Mouse (Mus musculus) layer of hippocampus, adult 11-12 months (tissue): Measurements from ENCODE around the gene Chd2.
A peak's percentile ranks its signal among the peaks of the same experiment; 100 is the strongest.

Source experiments
- DNase-seq: peaks from one replicate; pipeline ENCODE4 v3.0.0; 2022; ENCODE audit warnings: low spot score

The Chd2 gene

GRCm38 (mm10) chr7:73561492-73562055 is 19.9 kb upstream of the Chd2 start:
- no peak for DNase-seq

GRCm38 (mm10) chr7:73560811-73561210 is 19.2 kb upstream of the Chd2 start:
- DNase-seq = no peak

DNA sequence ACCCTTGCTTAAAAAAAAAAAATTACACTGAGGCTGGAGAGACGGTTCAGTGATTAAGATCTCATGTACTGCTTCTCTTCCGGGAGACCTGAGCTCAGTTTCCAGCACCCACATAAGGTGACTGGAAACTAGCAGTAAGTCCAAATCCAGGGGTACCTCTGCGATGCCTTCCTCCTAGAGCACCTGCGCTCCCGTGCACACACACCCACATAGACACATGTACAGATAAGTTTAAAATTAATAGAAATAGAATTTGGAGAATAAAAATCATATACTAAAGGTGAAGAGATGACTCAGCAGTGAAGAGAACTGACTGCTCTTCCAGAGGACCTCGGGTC is 18.2 kb upstream of the Chd2 start:
- DNase-seq = no peak

- no peak for DNase-seq
Observed at GRCm38 (mm10) chr7:73559170-73559852, 17.7 kb upstream of the Chd2 start.

GRCm38 (mm10) chr7:73558293-73559169 is 16.9 kb upstream of the Chd2 start:
- DNase-seq = peak; percentile 100

GRCm38 (mm10) chr7:73557671-73558265 is 16.1 kb upstream of the Chd2 start:
- peak; percentile 46 for DNase-seq

DNA sequence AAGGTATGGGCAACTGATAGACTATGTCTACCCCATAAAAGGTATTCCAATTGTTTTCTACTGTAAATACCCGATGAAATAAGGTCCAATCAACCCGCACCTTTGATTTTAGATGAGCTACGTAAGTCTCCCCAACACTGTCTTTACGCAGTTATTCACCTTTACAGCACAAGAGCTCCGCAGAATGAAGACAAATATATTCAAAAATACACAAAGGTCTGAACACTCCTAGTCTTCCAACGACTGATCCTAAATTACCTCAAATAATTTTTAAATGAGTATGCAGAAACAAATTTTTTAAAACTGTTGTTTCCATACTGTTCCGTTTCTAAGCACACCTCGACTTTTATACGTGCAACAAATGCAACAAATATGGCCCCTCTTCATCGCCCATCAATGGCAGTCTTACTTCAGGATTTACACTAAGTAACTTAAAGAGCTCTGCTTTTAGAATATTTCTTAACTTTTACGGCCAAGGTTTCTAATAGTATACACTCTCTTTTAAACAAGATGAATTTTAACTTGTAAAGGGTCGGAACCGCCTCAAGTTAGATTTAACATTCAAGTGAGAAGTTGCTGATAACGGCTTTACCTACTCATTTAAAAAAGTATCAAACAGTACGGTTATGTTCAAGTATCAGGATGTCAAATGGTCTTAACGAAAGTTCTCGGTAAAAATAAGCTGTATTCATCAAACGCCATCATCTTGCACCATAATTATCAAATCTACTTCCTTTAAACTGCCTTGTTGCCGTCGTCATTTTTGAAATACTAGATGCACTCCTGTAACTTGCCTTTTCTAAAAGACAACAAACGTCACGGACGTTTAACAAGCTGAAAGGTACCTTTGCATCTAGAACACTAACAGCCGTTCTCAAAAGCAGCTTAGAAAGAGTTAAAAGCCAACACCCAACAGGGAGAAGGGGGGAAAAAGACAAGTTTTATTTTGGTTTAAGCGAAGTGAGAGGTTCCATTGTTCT is 15.3 kb upstream of the Chd2 start:
- no peak for DNase-seq

DNA sequence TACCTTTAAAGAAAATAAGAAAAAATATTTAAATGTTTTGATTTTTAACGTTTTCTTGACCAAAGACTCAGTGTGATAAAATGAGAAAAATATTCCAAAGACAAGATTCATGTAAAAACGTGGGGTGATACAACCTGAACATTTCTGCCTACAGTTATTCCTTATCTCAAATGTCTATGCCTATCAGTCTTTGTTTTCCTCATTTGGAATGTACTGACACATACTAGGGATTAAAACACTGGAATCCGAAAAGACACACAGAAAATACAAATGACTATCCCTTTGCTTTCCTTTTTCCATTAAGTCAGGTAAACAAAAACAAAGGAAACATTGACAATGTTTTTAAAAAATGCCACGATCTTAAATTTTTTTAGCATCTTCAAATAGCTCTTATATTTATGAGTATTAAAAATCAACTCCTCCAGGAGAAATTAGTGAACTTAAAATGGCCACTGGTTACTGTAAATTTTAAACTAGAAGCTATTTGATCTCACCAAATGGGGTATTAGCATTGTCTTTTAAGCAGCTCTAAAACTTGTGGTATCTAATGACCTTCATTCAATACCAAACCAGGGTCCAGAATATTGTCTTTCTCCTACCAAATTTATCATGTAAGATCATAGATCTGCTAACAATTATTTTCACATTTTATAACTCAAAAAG is 14.4 kb upstream of the Chd2 start:
- DNase-seq = no peak

DNA sequence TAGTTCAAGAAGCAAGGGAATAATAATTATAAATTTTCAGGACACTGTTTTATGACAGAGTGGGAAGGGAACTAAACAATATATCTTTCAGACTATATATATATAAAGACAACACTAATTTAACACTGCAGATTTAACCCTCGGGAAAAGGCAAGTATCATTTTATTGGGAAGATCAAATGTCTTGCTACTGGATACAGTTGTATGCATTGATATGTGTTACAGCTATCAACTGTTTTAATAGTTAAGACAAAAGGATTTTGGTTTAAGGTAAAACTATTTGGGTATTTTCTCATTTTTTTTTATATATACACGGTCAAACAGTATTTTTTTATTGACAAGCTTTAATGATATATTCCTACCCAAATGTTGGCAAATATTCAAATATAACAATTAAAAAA is 13.2 kb upstream of the Chd2 start:
- DNase-seq = no peak

DNA sequence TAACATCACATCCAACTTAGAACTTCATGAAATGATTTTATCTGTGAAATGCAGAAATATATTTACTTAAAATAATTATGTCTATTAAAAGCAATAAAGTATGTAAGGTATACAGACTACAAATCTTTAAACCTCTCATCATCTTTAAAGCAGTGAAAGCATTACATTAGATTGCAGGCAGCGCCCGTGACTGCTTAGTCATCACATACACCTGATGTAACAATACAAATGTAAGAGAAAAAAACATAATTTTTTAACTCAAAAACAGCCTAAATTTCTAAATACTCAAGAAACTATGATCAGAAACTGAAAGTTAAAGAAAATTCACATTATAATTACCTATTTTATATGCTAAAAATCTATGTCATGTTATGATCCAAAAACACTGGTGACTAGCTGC is 11.5 kb upstream of the Chd2 start:
- DNase-seq = no peak

GRCm38 (mm10) chr7:73552054-73552750 is 10.6 kb upstream of the Chd2 start:
- no peak for DNase-seq

DNA sequence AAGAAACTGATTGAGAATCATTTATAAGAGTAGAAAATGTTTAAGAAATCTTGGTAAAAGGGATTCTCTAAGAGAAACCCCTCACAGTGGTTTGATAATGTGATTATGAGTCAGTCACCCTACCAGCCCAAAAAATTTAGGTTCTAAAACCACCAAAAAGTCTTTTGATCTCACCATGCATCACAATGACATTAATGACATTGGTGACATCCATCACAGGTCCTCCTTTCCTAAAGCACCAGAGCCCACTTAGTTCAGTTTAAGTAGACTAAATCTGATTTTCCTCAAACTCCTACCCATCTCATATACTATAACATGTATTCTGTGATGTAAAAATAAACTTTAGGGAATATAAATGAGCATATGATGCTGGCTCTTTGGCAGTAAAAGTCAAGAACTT is 9.7 kb upstream of the Chd2 start:
- no peak for DNase-seq

- DNase-seq = peak; percentile 1
Observed at GRCm38 (mm10) chr7:73548051-73548450, 6.4 kb upstream of the Chd2 start.

DNA sequence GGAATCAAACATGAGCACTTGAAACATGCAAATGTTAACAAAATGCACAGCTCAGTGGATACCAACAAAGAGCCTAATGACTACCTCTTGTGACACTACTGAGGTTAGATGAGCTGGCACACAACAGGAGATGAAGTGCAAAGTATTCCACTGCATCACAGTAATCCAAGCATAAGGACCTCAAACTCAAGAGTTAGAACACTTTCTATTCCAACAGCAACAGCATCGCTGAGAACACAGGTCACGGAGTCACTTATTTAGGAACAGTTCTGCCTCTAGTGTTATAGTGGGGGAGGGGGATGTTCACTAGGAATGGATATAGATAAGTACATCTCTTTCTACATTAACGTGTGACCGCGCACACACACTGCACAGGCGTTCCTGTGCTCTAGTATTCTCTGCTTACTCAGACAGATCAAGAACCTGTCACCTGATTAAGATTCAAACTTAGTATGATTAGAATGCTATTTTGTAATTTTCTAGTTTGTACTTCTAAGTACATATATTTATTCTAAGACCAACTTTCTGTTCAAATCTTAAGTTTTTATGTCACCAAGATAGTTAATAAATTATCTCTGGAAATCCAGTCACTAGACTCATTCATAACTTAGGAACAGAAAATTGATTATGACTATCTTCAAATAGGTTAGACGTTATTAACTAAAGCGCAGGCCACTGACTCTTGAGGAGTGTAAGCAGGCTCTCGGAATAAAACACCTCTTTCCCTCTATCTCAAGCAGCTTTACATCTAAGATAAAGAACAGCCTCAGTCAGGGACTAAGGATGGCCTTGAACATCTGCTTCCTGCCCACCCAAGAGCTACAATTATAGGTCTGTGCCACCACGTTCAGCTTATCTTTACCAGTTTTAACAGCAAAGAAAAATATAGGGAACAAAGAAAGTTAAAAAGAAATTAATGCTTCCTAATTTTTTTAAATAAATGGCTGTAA is 5.2 kb upstream of the Chd2 start:
- DNase-seq = peak; percentile 2

GRCm38 (mm10) chr7:73545004-73545403 is 3.4 kb upstream of the Chd2 start:
- peak; percentile 2 for DNase-seq

DNA sequence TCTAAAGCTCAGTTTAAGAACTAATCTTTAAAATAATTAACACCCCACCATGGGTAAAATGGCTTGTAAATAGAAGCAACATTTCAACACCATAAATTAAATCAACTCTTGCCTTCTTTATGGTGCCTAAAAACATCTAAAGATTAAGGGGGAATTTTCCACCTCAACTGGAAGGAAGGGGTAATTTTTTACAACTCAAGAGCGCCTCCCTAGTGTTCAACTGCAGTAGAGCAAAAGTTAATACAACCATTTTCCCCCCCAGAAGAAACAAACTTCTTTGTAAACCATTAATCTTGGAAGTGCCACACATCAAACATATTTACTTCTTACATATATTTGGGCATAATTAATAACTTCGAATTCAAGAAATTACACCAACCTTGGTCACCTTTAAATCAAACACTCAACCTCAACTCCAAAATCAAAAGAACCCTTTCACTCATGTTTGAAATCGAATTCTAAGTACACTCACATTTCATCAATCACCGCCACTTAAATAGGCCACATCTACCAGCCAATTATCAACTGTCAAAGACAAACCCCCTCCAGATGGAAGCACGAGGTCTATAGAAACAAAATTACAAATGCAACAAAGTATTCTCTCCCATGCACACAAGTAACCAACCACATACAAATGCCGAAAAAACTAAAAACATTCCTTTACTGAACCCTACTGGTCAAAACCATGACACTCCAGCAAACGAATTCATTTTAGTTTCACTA is 662 bp upstream of the Chd2 start:
- peak; percentile 3 for DNase-seq

DNA sequence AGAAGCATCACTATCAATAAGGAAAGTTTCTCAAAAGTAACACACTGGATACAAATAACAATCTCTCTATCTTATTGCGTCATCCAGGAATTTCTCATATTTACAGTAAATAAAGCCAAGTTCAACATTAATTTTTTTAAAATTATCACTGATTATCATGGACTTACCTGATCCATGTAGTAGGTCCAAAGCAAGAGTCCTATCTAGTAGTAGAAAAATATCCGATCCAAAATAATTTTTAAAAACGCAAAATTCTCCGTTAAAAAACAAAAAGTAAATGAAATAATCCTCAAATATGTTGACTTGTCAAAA is 595 bp downstream of the Chd2 start:
- DNase-seq = no peak

DNA sequence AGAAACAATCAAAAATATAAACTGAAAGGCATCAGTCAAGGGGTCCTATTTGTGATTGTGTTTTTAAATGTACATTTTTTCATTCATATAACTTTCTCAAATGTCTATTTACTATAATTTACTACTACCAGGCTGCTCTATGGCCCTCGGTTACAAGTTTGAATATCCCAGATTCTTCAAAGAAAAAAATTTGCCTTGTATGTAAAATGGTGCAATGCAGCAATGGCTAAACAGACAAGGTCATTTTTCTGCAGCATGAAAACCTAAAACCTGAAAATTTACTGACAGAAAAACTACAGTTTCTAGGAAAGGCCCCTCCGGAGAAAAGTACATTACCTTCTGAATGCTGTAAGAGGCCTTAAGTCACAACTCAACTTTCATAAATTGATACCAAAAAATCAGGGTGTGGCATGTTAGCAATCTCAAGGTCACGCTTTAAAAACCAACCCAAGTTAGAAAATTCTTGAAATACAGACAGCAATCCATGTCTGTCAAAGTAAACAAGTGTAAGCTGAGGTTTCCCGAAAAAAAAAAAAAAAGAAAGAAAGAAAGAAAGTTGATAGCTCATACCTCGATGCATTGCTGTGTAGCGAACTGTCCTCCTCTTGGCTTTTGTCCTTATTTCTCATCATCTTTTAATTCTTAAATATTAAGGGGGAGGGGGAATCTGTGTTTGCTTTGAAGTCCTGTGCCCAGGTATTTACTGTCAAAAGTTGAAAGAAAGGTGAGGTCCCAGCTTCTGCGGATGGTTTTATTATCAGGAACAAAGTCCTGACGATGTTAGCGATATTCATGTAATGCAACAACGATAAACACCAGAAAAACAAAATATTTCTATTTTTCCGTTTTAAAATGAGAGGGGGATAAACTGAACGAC is 1.2 kb downstream of the Chd2 start:
- DNase-seq = peak; percentile 2
